Mouse (Mus musculus): Measurements from ENCODE around the gene Usp1.
"Not testable (repeated sequence)": the region's sequence is repeated elsewhere in the genome, so short reads cannot be mapped to it uniquely, and the experiment has no call there.

Gene Usp1

GRCm38 (mm10) chr4:98923568-98924070, at the start of gene Usp1:
TSS of gene Usp1 (plus strand) at chr4:98923810.
- DNase-seq (ENCODE audit: extremely low read depth, low read depth, low spot score): no peak

DNA sequence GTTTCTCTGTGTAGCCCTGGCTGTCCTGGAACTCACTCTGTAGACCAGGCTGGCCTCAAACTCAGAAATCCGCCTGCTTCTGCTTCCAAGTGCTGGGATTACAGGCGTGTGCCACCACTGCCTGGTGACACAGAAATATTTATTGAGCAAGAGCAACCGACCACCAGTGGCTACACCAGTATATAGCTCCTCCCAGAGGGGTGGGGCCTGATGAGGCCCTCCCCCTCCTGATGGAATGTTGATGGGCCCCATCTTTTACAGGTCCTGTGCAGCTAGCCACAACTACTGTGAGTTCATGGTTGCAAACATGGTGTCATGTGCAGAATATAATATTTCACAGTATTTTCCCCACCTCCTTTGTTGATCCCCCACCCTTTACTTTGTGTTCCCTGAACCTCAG, 40.9 kb upstream of the Usp1 start:
- DNase-seq (ENCODE audit: extremely low read depth, low read depth, low spot score): no peak

DNA sequence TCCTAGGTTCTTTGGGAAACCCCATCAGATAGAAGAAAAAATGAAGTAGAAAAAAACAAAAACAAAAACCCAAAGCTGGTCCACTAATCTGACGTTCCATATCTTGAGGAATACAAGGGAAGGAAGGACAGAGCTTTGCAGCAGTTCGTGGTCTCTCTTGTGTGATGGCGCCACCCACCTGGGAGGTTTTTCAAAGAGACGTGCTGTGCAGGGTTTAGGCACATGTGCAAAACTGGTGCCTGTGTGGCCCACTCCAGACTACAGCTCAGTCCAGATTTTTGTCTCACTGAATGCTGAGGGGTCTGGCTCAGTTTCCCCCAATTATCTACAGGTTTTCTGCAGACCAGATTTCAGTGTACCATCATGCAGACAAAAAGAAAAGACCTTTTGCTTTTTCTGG, 37.2 kb upstream of the Usp1 start:
- DNase-seq (ENCODE audit: extremely low read depth, low read depth, low spot score): no peak

DNA sequence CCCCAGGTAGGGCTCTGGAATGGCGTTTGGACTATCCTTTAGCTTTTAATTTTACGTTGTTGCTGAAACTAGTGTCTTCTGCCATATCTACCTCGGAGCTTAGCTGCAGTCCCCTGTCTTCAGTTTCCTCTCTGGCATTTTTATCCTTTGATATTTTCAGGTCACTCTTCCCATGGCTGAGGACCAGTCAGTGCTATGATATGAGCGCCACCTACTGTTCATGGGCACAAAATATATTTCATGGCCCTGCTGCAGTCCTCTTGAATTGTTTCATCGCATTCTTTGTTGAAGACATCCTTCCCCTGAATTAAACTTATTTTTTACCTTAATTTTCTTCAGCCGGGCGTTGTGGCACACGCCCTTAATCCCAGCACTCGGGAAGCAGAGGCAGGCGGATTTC, 36.5 kb upstream of the Usp1 start:
- no peak for DNase-seq (ENCODE audit: extremely low read depth, low read depth, low spot score)

GRCm38 (mm10) chr4:98910246-98910645, 13.4 kb upstream of the Usp1 start:
- DNase-seq (ENCODE audit: extremely low read depth, low read depth, low spot score): no peak

DNA sequence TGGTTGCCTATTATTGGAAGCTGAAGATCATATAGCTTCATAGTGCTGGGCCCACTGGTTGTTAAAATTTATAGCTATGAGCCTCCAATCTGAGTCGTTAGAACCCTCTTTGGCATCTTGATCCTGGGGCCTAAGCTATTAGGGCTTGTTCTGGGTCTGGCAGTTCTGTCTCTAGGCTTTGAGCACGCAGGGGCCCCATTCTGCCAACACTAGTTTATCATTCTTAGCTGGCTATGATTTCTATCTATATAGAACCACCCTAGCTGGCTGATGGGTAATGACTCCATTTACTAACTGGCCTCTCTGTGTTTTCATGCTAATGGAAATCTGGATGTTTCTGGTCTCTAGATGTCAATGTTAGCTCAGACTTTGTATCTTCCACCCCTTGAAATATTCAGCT, 5.9 kb upstream of the Usp1 start:
- DNase-seq (ENCODE audit: extremely low read depth, low read depth, low spot score): no peak

DNA sequence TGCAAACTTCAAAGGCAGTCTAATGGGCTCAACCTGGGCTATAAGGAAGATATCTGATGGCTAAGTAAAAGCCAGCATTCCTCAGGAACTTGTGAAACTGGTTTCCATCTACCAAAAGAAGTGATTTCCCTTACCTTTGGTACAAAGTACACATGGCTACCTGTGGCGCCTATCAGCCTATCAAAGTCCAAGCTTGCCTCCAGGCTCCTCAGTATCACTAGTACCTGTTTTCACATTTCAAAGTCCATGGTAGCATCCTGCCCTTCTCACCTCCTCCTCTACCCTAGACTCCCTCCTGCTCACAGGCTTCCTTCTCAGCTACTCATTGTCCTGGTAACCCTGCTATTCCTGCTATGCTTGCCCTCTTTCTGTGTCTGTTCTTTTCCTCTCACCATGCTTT, 5.4 kb upstream of the Usp1 start:
- no peak for DNase-seq (ENCODE audit: extremely low read depth, low read depth, low spot score)

GRCm38 (mm10) chr4:98920896-98921295, 2.7 kb upstream of the Usp1 start:
- no peak for DNase-seq (ENCODE audit: extremely low read depth, low read depth, low spot score)

- no peak for DNase-seq (ENCODE audit: extremely low read depth, low read depth, low spot score)
These were observed 1.5 kb upstream of the Usp1 start for GRCm38 (mm10) chr4:98922061-98922642.

- peak; percentile 99 for DNase-seq (ENCODE audit: extremely low read depth, low read depth, low spot score)
These were observed 705 bp upstream of the Usp1 start for GRCm38 (mm10) chr4:98922643-98923567.

DNA sequence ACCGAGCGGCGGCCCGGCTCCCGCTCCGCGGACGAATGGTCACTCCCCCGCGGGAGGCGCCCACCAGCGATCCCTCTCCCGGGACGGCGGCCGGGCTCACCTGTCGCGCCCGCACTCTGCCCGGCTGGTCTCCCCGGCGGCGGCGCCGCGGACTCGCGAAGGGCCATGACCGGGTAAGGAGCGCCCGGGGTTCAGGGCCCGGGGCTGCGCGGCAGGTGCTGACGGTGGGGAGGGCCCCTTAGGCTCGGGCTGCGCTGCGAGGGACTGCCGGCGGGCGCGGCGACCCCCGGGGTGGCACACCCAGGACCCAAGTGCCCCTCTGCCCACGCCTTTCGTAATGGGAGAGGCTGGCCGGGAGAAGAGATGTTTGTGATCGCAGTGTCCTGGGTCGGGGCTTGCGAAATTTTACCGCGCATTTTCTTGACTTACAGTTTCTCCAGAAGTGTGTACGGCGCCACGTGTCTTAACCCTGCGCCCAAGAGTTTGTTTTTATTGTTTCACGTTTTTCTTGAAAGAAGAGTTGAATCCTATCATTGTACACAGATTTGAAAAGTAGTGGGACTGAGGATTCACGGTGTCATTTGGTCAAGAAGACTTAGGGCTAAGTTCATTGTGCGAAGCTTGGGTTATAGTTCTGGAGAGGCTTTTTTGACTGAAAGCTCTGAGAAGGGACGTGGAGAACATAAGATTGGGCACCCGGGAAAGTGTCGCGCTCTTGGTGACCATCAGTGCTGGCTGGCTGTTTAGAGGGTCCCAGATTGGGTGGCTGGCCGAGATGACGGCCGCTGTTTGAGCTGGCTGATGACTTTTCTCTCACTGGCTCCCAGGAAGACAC, 678 bp downstream of the Usp1 start:
- no peak for DNase-seq (ENCODE audit: extremely low read depth, low read depth, low spot score)

DNA sequence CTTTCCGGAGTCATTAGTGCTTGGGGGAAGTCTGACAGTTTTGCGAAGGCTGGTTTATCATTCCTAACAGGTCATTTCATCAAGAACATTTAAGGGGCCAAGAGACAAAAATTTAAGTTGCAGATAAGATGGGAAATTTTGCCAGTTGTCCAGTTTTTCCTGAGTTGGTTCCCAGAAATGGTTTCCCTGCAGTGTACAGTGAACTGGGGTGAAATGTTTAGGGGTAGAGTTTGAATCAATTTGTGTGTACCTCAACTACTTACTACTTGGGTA, 1.2 kb downstream of the Usp1 start:
- DNase-seq (ENCODE audit: extremely low read depth, low read depth, low spot score): no peak

DNA sequence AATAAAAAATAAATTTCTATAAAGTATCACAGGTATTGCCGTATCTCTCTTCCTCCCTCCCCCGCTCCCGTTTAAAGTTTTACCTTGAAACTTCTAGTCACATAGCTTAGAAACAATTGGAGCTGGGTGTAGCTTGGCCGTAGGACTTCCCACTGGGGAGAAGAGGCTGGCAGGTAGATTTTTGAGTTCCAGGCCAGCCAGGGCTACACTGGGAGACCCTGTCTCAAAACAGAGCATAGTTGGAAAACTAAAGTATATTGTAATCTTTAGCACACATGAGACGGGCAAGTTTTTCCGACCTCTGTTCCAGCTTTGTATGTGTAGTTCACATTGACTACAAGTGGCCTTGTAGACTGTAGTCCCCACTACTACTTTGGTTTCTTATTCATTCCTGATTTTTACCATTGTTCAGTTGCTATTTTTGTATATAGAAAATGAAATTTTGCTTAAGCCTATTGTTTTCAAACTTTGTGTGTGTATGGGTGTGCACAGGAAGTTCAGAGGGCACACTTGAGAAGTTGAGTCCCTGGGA, 1.7 kb downstream of the Usp1 start:
- no peak for DNase-seq (ENCODE audit: extremely low read depth, low read depth, low spot score)

GRCm38 (mm10) chr4:98936036-98936435, 12.4 kb downstream of the Usp1 start:
- no peak for DNase-seq (ENCODE audit: extremely low read depth, low read depth, low spot score)

- DNase-seq (ENCODE audit: extremely low read depth, low read depth, low spot score): not testable (repeated sequence)
These were observed 14.6 kb downstream of the Usp1 start for GRCm38 (mm10) chr4:98938210-98938609.

DNA sequence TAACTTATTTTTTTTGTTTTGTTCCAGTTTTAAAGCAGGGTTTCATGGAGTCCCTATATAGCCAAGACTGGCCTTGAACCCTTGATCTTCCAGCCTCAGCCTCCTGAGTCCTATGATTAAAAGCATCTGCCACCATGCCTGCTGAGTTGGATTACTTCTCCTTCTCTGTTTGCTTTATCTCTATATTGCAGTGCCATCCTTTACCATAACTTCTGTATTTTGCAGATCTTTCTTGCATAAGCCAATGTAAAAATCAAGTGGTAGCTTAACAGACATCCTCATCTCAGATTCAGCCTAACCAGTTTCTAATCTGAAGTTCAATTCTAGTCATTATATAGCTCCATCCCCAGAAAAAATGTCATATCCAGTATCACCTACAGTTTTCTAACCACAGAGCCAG, 27.0 kb downstream of the Usp1 start:
- DNase-seq (ENCODE audit: extremely low read depth, low read depth, low spot score): no peak

GRCm38 (mm10) chr4:98955986-98956385, 32.4 kb downstream of the Usp1 start:
- DNase-seq (ENCODE audit: extremely low read depth, low read depth, low spot score): no peak

DNA sequence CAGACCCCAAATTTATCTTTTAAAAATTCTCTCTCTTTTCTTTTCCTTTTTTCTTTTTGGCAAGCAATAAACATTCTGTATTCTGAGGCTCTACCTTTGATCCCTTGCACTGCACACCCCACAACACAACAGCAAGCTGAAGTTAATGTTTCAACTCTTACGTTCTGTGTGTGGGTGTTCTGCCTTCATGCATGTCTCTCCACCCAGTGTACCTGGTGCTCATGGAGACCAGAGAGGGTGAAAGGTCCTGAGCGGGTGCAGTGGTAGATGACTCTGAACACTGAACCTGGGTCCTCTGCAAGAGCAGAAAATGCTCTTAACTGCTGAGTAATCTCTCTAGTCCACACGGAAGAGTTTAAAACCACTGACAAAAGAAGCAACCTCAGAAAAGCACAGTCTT, 36.6 kb downstream of the Usp1 start:
- DNase-seq (ENCODE audit: extremely low read depth, low read depth, low spot score): no peak

GRCm38 (mm10) chr4:98969946-98970345, 46.3 kb downstream of the Usp1 start:
- no peak for DNase-seq (ENCODE audit: extremely low read depth, low read depth, low spot score)

GRCm38 (mm10) chr4:98975741-98976140, 52.1 kb downstream of the Usp1 start:
- DNase-seq (ENCODE audit: extremely low read depth, low read depth, low spot score): no peak

DNA sequence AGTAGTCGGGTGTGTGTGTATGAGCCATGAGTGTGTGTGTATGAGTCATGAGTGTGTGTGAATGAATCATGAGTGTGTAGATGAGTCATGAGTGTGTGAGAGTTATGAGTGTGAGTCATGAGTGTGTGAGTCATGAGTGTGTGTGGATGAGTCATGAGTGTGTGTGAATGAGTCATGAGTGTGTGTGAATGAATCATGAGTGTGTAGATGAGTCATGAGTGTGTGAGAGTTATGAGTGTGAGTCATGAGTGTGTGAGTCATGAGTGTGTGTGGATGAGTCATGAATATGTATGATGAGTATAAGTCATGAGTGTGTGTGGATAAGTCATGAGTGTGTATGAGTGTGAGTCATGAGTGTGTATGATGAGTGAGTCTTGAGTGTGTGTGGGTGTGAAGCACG, 54.7 kb downstream of the Usp1 start:
- DNase-seq (ENCODE audit: extremely low read depth, low read depth, low spot score): not testable (repeated sequence)

Data from fat pad, adult 2 months (tissue).